Mouse (Mus musculus) testis, postnatal 10 days (tissue): ENCODE results near the gene Chst15.
A peak's percentile ranks its signal among the peaks of the same experiment; 100 is the strongest.

Experiments used
- DNase-seq: peaks from one replicate; pipeline ENCODE4 v3.0.0; 2021; ENCODE audit warnings: low spot score

Chst15 gene

GRCm38 (mm10) chr7:132335367-132335766, 18.3 kb upstream of the Chst15 start:
- no peak for DNase-seq

DNA sequence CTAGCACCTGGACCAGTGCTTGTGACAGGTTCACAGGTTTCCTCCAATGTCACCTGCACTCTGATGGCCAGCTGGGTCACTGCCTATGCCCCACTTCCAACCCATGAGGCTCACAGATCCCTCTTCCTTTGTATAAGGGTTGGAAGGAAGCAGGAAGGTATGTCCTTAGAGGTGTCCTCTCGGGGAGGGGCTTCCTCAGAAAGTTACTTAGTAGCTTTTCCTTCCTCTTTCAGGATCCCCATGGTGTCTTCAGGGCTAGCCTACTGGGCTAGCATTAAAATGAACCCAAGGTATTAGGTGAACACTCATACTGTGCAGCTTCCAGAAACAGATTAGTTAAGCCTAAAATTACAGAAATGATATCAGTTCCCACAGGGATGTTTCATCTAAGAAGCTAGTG, 16.1 kb upstream of the Chst15 start:
- no peak for DNase-seq

DNA sequence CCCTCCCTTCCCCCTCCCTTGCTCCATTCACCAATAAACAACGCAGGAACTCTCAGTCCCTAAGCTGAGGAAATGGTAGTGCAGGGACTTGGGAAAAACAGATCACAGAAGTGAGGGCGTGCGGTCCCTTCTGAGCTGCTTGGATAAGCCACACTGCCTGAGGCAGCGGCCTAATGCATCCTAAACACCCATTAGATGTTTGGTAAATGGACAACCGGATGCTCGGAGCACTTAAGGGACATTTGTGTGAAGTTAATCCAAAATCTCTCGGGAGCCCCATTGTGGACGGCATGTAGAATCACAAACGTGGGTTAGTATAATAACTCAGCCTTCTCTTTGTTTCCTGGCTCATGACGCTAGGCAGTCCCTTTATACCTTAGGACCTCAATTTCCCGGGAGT, 15.1 kb upstream of the Chst15 start:
- no peak for DNase-seq

GRCm38 (mm10) chr7:132330179-132330578, 13.2 kb upstream of the Chst15 start:
- DNase-seq = no peak

DNA sequence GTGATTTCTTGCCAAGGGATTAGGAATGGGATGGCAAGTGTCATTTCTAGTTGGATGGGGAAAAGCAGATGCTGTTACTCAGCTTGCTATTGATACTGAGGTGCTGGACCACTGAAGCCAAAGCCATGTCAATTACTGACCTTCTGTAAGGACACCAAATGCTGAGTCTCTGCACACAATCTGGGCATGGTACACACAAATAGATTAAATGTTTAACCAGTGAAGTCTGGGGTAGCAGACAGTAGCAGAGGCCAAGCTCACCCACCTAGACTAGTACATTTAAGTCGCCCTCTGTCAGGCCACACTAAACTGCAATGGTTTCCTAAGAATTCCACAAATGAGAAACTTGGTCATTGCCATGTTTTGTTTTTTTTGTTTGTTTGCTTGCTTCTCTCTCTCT, 11.6 kb upstream of the Chst15 start:
- no peak for DNase-seq

DNA sequence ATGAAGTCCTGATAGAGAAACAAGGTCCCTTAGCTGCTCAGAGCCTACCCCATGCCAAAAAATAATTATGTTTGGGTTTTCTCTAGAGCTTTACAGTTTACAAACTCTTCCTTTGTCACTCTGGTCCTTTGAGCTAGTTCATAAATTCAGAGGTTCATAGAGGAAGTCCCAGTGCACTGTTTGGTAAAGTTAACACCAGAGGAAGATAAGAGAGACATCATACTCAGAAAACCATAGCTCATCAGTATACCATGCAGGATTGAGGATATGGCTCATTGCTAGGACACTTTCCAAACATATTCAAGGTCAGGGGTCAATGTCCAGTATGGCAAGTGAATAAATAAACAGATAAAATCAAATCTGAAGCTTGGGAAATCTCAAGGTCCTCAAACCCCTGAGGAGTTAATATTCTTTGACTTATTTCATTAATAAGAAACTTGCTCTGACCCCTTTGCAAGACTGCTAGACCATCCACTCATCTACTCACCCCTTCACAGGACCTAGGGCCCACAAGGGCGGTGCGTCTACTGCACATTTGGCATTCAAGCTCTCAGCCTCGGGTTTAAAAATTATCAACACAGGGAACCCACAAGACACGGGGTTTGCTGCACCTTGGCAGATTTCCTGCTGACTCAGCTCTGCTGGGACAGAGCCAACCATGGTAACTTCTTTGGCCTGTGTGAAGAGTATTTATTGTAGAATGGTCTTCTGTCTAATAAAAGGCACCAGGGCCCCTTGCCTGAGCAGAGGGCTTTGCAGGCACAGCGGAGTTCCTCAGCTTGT, 8.7 kb upstream of the Chst15 start:
- DNase-seq = peak; percentile 66

DNA sequence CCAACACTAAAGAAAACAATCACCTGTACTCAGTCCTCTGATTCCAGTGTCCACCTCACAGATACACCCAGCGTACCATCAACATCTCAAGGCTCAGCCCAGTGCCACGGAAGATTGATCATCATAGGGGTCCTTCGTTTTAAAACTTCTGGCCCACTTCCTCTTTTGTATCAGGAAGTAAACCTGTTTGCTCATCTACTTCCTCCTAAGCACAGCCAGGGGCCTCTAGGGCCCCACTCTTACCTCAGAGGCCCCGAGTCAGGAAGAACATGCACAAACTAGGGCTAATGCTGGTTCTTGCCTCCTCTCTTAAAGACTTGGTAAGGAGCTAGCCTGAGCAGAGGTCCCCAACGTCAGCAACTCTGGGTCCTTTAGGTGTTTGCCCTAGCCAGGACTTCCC, 6.4 kb upstream of the Chst15 start:
- DNase-seq = no peak

GRCm38 (mm10) chr7:132321392-132321958, 4.4 kb upstream of the Chst15 start:
- DNase-seq = no peak

DNA sequence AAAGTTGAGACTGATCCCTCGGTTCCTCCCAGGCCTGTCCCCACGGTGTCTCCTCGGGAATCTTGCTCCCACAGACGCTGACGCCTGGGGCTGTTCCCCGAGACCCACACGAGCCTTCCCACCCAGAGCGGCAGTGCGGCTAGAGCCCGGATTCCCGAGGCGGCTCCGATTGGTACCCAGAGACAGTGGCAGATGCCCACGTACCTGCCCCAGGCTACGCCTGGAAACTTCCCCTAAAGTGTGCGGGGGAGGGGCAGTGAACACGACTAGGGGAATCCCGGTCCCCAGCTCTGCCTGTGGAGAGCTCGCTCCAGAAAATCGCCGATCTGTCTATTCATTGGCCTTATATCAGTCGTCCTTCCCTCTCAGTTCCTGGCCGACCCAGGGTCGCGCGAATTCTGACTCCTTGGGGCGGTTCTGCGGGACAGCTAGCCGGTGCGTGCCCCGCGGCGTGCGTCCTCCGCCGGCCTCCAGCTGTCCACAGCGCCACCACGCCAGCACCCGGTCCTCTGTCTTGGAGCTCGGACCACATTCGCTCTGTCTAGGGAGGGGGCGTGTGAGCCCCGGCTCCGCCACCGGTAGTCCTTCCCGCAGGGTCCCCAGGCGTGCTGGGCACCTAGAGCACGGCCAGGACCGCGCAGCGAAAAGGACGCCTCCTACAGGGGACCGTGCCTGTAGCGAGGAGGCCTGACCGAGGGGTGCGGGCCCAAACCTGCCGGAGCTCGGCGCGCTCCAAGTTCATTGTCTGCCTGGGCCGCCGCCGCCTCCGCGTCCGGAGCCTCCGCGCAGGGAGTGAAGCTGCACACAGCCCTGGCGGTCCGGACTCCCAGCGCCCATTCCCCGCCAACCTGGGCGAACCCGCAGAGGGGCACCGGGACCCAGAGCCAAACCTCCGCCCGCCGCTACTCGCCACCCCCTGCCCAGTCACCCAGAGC, 660 bp downstream of the Chst15 start:
- DNase-seq = peak; percentile 70

DNA sequence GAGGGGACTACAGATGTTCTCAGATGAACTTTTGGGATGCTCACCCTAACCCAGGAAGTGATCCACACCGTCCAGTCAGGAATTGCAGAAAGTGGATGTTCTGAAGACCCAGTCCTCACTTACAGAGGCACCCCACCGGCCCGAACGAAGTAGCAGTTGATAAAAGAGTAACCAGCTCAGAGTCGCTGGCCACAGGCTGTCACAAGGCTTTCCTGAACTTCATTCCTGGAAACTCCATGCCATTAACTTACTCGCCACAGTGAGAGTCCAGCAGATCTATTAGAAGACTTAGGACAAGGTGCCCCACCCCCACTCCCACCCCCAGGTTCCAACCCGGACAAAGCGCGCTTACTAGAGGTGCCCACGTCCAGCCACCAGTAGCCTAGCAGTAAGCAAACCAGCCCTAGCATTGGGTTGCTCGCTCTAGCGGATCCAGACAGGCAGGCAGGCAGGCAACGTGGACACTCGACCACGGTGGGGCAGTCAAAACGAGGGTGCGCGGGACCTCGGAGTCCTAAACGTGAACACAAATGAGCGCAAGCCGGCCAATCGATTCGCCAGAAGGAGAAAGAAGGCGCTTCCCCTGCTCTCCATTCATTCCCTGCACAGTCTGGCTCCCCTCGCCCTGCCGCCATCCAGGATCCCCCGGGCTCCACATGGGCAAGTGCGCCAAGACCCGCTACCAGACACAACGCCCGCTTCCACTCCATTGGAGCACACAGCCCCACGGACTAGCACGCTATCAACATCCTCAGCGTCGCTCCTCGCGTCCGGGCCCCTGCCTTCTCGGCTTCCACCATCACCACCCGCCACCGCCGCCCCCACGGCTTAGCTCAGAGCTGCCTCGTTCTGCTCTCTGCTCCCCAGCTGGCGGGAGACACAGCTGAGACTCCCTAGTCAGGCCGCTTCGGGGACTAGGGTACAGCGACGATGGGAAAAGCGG, 1.6 kb downstream of the Chst15 start:
- DNase-seq = peak; percentile 78

GRCm38 (mm10) chr7:132312396-132312795, 4.6 kb downstream of the Chst15 start:
- no peak for DNase-seq

DNA sequence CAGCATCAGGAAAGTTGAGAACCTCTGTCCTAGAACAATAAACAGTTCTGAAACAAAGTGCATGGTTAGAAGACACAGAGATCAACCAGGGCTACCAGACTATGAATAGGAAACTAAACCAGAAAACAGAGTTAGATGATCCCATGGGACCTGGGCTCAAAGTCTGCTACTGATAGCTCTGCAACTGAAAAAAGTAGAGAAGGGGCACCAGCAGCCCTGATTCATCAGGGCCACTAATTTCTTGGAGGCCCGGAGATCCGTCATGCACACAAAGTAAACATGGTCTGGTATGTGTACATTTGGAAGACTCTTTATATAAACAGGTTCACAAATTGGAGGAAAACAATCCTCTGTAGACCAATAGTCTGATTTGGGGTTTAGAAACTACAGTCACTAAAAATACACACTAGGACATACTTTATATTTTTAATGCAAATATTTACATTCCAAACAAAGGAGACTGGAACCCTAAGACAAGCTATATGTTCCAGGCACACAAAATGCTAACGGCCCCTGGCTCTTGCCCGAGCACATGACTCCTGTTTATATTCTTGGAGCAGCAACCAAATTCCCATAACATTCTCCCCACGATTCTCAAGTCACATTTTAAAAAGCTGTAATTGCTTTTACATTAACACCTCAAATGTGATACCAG, 8.4 kb downstream of the Chst15 start:
- no peak for DNase-seq

- DNase-seq = no peak
These were observed 9.2 kb downstream of the Chst15 start for GRCm38 (mm10) chr7:132307722-132308271.

DNA sequence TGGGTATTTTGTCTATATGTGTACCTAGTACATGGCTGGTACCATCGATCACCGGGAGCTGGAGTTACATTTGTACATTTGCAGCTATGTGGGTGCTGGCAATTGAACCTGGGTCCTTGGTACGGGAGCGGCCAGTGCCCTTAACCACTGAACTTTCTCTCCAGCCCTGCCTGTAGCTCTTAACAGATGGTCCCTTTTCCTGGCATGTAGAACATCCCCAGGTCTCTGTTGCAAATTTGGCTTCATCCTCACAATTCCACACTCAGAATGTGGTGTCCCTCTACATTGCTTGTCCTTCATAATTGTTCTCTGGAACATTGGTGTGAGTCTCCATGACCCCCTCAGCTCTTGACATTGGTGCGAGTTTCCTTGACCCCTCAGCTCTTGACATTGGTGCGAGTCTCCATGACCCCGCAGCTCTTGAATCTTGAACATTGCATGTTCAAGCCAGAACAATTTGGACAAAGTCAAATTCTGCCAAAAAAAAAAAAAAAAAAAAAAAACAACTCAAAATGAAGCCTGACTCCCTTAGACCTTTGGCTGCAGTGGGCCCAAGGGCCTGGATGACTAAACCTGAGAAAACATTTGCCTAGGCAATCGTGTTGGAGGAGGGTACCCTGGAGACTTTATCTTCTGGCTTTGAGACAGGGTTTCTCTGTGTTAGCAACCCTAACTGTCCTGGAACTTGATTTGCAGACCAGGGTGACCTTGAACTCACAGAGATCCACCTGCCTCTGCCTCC, 10.2 kb downstream of the Chst15 start:
- no peak for DNase-seq

- DNase-seq = no peak
These were observed 11.3 kb downstream of the Chst15 start for GRCm38 (mm10) chr7:132305492-132306375.

DNA sequence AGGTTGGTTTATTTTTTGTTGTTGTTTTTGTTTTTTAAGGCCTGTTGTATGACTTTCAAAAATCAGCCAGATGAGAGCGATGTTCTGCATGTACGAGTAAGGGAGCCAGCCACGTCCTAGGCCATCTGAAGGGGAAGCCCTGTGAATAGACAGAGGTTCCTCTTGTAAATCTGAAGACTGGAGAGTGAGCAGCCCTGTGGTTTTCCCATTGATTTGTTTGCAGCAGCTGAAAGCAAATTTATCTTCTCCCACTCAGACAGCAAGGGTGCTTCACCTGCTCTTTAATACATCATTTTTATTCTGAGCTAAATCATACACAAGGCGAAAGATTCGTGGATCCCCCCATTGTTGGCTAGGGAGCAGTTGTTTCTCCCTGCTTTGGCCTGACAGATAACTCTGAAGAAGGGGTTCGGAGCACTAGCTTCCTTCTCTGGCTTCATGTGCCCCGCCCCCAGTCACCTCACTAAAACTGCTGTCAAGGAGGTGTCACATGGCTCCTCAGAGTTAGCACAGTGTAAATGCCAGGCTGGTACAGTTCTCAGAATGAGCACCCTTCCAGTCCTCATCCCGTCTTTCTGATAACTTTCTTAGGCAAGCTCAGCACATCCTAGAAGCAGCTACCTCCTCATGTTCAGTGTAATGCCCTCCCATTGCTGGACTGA, 12.5 kb downstream of the Chst15 start:
- DNase-seq = no peak

- no peak for DNase-seq
These were observed 13.0 kb downstream of the Chst15 start for GRCm38 (mm10) chr7:132303988-132304387.

GRCm38 (mm10) chr7:132302508-132303241, 14.4 kb downstream of the Chst15 start:
- no peak for DNase-seq
